Mouse (Mus musculus) urinary bladder, postnatal 36 days (tissue): ENCODE data around the gene 1700025G04Rik.
"Not testable (repeated sequence)": the region's sequence is repeated elsewhere in the genome, so short reads cannot be mapped to it uniquely, and the experiment has no call there.

Experiments used
- DNase-seq, 2 experiments: peaks; one replicate each; pipeline ENCODE4 v3.0.0; 2022; ENCODE audit warnings: low spot score in 2 of 2, mixed read lengths in 1 of 2

Gene 1700025G04Rik

DNA sequence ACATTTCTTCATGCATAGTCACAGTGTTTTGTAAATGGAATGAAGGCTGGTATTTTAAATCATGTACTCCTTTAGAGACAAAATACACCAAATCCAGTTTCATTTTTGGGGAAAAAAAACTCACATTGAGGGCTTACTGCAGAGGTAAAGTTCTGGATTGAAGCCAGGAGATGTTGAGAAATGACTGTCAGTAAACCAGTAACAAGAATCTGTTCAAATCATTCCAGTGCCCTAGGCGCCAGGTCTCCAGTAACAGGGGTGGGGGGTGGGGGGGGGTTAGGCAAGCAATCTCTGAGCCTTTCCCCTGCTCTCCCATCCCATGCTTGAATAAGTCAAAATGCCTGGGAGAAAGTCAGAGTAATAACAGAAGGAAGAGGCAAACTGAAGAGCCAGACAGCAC is 234.4 kb downstream of the 1700025G04Rik start:
- no peak for DNase-seq

DNA sequence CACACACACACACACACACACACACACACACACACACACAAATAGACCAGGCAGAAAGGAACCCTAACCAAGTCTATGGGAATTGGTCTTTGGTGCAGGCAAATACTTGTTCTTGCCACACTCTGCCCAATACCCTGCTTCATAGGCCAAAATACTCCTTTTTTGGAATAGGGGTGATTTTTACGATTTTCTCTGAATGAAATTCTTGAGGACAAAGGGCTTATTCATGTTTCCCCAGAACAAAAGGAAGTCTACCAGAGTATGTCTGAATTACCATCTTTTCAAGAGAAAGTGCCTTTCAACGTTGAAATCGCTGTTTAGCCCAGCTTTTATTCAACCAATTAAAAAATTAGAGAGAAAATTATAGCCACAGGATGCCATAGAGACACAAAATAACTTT is 237.9 kb downstream of the 1700025G04Rik start:
- no peak for DNase-seq

DNA sequence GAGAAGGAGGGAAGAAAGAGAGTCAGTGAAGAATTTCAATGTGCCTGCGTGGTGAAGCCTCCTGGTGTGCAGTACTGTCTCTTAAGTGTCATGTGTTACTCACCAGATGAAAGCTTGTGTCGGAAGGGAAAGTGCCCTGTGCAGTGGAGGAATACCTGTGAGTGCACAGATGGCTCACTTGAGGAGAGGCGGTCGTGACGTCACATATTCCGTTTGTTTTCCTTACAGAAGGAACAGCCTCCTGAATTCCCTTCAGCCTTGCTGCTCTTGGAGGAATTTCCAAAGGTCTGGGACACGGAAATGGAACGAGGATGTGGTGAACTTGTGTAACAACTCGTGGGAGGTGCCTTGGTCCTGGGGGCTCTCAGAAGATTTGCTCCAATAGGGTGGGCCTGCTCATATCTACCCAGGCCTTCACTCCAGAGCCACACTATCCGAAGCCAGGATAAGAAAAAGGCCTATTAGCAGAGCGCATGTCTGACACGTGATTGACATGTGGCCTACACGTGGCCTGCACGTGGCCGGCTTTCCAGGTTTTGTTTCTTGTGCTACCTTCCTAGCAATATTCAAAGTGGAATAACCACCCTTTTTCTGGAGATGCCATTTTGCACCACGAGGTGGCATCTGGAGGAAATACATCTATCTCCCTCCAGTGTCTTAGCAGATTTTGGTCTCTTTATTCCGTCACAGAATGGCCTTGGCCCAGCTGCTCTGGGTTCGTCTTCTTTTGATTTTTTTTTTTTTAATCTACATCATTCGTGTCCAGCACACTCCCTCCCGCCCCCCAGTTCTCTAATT is 238.7 kb downstream of the 1700025G04Rik start:
- DNase-seq: no peak

DNA sequence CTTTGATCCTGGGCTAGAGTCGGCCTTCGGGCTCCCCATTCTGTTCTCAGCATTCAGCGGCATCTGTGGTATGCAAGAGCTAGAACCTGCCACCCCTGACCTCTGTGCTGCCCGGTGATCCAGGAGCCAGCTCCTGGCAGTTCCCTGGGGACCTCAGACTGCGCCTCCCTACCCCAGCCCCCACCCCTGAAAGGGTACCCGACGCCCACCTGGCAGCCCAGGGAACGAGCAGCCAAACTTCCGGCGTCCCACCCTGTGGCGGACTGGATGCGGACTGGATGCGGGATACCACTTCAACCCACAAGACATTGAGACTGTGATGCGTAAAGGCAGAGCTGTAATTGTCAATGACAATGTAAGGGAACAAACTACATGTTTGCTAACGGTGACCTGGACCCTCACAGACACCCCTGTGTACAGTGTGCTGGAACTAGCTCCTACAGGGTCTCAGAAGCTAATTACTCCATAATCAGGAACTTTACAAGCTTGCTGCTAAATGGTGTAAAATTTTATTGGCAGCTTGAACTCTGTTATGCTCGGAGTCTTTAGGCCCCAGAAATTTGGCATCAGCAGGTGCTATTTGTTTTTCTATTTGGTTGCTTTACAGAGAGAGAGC is 239.8 kb downstream of the 1700025G04Rik start:
- no peak for DNase-seq

DNA sequence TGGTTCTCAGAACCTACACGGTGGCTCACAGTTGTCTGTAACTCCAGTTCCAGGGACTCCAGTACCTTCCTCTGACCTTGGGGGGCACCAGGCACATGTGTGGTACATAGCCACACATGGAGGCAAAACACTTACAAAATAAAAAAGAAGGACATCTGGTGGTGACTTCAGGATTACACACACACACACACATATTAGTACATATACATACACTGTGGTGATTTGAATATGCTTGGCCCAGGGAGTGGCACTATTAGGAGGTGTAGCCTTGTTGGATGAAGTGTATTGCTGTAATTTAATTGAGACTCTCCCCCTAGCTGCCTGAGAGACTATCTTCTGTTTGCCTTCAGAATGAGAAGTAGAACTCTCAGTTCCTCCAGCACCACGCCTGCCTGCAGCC is 241.6 kb downstream of the 1700025G04Rik start:
- no peak for DNase-seq

DNA sequence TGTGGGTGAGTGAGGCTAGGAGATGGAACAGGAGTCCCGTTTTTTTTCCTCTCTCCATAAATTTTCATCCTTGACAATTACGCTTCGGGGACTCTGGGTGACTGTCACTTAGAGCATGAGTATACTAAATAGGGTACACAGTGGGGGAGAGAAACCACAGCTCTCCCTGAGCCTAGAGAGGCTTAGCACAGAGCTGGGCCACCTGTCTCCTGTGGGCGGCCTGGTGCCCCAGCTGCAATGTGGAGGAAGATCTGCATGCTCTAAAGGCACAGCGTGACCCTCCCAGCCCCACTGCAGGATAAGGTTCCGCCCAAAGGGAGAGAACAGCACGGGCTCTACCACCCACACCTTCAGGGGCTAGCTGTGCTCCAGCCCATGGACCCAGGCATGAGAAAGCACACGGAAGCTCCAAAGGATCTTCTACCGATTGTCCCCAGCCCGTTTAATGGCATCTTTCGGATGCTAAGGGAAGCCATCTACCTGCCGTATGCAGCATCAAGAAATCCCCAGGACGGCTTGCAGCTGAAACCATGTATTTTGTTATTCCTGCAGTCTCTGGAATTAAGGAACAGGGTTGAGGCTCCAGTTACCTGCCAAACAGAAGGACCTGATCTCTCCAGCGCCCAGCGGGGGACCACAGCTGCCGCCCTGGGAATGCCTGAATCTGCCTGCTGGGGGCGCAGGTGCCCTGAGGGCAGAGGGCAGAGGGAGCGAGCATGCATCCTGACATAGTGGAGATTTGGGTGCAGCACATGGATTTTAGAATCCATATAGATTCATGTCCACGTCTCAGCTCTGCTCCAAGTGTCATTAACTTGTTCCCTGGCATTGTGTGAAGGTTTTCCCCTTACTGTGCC is 243.8 kb downstream of the 1700025G04Rik start:
- no peak for DNase-seq

DNA sequence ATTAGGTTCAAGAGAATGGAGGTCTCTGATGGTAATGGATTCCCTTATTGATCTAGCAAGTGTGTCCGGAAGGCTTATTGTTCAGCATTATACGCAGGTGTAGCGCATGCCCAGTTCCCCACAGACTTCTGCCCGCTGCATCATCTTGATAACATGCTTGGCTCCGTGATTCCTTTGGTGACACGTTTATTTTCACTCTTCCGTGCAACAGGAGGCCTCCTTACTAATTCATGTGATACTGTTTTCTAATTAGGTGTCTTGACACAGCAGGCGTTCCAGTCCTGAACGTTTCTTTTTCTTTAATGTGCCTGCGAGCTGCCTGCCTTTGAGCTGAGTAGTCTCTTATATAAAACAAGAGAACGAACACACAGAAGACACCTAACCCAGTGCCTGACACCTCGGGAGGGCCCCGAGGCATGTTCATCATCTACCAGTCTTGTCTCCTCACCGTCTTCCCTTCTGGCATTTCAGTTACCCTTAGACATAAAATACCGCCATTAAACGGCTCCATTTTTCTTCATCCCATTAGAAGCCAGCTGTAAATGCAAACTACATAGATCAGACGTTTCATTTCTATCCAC is 244.6 kb downstream of the 1700025G04Rik start:
- DNase-seq: no peak

DNA sequence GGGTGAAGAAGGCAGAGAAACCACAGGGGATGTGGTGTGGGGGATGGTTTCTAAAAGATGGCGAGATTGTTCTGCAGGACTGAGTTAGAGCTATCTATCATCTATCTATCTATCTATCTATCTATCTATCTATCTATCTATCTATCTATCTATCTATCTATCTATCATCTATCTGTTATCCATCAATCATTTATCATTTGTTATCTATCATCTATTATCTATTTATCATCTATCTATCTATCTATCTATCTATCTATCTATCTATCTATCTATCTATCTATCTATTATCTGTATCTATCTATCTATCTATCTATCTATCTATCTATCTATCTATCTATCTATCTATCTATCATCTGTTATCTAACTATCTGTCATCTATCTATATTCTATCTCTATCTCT is 249.6 kb downstream of the 1700025G04Rik start:
- DNase-seq: not testable (repeated sequence)

DNA sequence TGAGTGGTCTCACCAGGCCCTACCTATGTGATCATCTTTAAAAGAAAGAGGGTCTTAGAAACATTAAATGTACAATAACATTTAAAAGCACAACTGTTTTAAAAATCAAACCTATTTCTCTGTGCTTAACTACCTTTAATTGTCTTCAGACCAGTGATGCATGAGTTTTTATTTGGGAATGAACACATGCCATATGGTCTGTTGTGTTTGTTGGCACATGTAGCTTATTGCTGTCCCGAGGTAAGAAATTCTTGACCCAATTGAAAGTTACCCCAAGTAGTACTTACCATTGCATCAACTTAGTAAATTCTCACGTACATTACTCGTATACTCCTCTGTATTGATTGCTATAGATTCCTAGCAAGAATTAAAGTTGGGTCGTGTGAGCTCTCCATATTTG is 254.7 kb downstream of the 1700025G04Rik start:
- no peak for DNase-seq

DNA sequence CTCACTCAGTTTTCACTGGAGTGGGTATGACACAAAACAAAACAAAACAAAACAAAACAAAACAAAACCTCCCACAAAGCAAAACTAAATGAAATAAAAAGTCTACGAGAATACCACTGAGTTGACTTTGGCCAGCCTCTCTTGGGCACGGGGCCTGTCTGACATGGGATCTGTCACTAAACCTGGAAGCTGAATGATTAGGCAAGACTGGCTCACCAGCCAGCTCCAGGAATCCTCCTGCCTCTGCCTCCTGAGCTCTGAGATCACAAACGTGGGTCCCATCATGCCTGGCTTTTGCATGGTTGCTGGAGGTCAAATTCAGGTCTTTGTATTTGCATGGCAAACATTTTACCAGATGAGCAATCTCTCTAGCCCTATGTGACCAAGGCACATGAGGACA is 258.1 kb downstream of the 1700025G04Rik start:
- no peak for DNase-seq

DNA sequence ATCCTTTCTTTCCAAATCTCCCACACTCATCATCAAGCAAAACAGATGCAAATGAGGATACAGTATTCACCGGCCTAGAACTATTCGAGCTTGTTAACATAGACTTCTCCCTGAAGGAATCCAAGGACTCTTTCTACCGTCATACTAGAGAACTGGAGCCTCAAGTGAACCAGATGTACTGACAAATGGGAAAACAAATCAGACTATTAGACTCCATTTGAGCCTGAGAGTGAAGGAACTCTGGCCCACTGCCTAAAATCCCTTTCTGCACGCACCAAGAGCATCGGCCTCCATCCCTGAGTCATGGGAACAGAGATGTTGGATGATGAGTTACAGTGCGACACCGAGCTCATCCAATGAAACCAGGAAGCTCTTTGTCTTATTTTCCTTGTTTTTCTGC is 264.9 kb downstream of the 1700025G04Rik start:
- no peak for DNase-seq

DNA sequence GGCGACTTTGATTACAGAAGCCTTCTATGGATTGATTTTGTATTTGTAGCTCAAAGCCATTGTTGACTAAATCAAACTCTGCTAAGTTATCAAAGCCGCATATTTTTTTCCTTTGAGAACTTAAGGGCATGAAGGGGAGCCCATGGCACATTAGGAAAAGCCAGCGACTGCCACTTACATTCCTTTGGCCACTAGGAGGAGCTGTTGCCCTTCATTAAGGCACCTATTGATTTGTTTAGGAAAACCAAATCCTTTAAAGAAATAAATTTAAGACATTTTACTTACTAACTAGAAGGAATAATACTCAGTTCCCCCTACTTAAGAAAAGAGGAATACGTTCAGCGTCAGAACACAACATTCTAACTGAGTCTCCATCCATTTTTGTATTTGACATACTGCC is 269.5 kb downstream of the 1700025G04Rik start:
- peak; percentile 28 to 52 for DNase-seq

DNA sequence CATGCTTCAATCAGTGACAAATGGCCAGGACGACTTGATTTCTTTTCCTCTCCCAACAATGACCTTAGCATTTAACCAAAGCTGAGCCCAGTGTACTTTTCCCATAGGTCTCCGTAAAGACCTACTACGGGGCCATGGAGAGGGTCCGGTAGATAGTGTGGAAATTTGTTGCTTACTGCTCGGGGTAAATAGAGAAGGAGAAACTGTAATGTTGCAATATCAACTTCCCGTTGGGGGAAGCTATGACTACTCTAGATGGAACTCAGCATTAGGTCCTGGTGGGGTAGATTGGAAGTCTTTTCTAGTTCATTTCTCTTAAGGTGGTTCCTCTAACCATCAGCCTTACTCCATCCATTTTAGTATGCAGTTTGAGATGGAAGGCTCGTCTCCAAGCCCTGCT is 270.7 kb downstream of the 1700025G04Rik start:
- no peak for DNase-seq

DNA sequence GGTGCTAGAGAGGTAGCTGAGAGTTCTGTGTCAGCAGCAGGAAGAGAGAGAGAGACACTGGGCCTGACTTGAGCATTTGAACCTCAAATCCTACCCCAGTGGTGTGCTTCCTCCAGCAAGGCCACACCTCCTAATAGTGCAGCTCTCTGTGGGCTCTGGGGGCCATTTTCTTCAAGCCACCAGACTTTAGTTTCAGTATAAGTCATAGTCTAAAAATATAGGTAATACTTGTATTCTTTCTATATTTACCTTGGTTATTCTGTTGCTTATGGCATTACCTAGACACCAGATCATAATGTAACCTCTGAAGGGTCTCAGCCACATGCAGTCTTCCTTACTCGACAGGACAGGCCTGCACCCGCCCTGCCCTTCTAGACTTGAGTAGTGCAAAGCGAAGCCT is 273.9 kb downstream of the 1700025G04Rik start:
- DNase-seq: no peak

DNA sequence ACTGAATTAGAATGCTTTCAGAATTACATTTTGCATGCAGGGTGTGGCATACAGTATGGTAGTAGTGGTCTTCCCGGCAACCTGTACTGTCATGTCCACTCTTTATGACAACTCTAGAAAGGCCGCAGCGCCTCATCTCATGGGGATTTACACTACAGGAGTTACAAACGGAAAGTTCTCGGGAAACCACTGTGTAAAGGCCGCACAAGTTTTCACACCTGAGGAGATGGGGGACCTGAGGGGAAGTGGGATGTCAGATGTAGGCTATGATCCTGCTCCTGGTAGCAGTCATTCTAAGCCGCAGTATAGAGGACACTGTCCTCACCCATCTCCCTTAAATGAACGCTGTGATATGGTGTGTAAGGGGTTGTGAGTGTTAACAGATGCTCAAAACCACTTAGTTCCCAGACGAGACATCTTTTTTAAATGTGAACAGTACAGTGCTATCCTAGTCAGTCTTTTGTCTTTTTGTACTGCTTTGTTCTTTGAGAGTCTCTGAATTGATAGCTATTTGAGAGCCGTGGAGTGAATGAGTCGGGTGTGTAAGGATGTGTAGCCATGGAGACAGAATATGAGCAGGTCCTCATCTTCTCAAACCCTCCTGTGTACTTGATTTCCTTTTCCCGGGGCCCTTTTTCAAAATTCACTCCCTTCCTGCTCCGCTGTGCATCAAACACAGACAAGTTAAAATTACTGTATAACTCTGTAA is 277.8 kb downstream of the 1700025G04Rik start:
- DNase-seq: no peak

DNA sequence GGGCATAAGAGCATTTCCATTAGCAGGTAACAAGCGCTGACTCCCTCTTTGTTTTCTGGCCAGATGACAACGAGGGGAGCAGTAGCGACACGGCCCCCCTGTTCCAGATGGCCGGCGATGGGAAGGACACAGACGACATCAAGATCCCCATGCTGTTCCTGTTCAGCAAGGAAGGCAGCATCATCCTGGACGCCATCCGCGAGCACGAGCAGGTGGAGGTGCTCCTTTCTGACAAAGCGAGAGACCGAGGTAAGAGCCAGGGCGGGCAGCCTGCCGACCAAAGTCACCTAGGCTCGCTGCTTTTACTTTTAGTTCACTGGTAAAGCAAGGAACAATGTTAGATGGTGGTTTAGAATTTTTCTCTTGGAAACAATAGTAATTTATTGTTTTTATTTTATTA is 278.5 kb downstream of the 1700025G04Rik start:
- no peak for DNase-seq

DNA sequence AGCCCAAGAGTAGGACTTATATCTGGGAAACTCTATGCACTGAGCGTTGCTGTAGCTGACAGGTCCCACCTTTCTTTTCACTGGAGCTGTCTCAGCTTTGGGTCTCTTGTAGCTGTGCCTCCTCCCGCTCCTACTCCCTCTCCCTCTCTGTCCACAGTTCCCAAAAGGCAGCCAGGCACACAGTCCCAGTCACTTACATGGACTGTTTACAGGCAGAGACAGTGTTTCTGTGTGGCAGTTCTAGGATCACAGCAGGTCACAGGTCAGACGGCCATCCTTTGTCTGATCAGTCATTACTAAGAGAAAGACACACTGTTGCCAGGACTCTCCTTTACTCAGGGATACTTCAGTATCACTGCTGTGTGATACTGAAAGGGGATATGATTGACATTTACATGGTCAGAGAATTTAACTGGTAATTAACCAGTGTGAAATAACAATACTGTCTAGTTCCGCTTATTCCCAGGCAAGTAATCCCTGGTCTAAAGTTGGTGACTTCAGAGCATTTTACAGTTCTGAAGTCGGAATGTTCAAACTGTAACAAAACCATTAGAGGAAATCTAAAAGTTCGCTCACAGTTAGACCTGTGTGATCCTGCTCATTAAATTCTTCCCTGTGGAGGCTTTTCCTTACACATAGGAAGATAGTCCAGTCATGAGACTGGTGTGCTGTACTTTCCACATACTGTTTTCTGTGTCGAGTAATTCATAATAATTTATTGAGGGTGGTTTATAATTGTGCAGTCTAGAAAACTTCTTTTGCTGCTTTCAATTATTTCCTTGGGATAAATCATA is 279.1 kb downstream of the 1700025G04Rik start:
- no peak for DNase-seq

DNA sequence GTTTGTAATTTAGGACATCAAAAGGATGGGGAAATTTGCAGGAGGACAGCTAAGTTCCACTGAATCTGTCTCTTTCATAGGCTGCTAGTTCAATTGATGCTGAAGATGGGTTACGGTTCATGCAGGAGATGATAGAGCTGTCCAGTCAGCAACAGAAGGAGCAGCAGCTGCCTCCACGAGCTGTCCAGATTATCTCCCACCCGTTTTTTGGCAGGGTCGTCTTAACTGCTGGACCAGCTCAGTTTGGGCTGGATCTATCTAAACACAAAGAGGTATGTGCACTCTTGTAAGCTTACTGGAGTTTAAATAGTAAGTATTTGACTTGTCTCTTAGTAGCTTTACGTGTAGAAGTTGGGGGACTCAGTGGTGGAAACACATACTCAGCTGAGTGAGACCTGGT is 282.6 kb downstream of the 1700025G04Rik start:
- DNase-seq: no peak

DNA sequence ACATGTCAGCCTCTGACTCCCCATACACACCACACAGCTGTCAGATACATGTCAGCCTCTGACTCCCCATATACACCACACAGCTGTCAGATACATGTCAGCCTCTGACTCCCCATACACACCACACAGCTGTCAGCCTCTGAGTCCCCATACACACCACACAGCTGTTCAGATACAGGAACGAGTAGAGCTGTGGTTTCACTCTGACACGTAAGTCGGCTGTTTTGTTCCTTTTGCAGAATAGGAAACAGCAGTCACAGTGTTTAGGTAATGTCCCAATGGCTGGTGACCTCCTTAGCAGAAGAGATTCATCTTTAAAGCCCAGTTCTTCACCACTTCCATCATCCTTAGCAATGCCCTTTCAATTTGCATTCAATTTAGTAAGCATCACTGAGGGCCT is 287.1 kb downstream of the 1700025G04Rik start:
- DNase-seq: not testable (repeated sequence)
